Mouse (Mus musculus) c-Kit-positive CD71-positive TER-119-positive erythroid progenitor cells, embryonic 14.5 days (primary cell): ENCODE results near the gene Gja5.

Experiments
- DNase-seq: peaks from one replicate; pipeline ENCODE4 v3.0.0-alpha.2; 2013; ENCODE audit warnings: low spot score

The Gja5 gene

GRCm38 (mm10) chr3:96904393-96904792, at the start of gene Gja5:
Gene Gja5 (plus strand): TSS chr3:96904693.
- no peak for DNase-seq

GRCm38 (mm10) chr3:96855833-96856232, 48.7 kb upstream of the Gja5 start:
- no peak for DNase-seq

- no peak for DNase-seq
Measured at GRCm38 (mm10) chr3:96860498-96860897, 44.0 kb upstream of the Gja5 start.

GRCm38 (mm10) chr3:96867863-96868262, 36.6 kb upstream of the Gja5 start:
- no peak for DNase-seq

- no peak for DNase-seq
Measured at GRCm38 (mm10) chr3:96868566-96868965, 35.9 kb upstream of the Gja5 start.

GRCm38 (mm10) chr3:96869091-96869490, 35.4 kb upstream of the Gja5 start:
- no peak for DNase-seq

GRCm38 (mm10) chr3:96870270-96870669, 34.2 kb upstream of the Gja5 start:
- no peak for DNase-seq

GRCm38 (mm10) chr3:96871070-96871469, 33.4 kb upstream of the Gja5 start:
- no peak for DNase-seq

- no peak for DNase-seq
Measured at GRCm38 (mm10) chr3:96872501-96872900, 32.0 kb upstream of the Gja5 start.

GRCm38 (mm10) chr3:96874808-96875571, 29.5 kb upstream of the Gja5 start:
- no peak for DNase-seq

GRCm38 (mm10) chr3:96879536-96879935, 25.0 kb upstream of the Gja5 start:
- no peak for DNase-seq

GRCm38 (mm10) chr3:96880385-96880784, 24.1 kb upstream of the Gja5 start:
- no peak for DNase-seq

- DNase-seq, result no peak
Measured at GRCm38 (mm10) chr3:96881557-96881956, 22.9 kb upstream of the Gja5 start.

- no peak for DNase-seq
Measured at GRCm38 (mm10) chr3:96882061-96882849, 22.2 kb upstream of the Gja5 start.

GRCm38 (mm10) chr3:96883690-96884089, 20.8 kb upstream of the Gja5 start:
- DNase-seq, result no peak

- peak; percentile 9 for DNase-seq
Measured at GRCm38 (mm10) chr3:96902336-96902999, 2.0 kb upstream of the Gja5 start.

GRCm38 (mm10) chr3:96904851-96905541, 503 bp downstream of the Gja5 start, which contains the start of gene Gpr89:
Gene Gpr89 (minus strand): TSS chr3:96905346.
- DNase-seq, result peak; percentile 95

- no peak for DNase-seq
Measured at GRCm38 (mm10) chr3:96905592-96905991, 1.1 kb downstream of the Gja5 start.

- no peak for DNase-seq
Measured at GRCm38 (mm10) chr3:96920991-96921390, 16.5 kb downstream of the Gja5 start.

- no peak for DNase-seq
Measured at GRCm38 (mm10) chr3:96924631-96925030, 20.1 kb downstream of the Gja5 start.

GRCm38 (mm10) chr3:96925920-96926319, 21.4 kb downstream of the Gja5 start, which contains the start of gene Gja8:
Gene Gja8 (minus strand): TSS chr3:96926020.
- DNase-seq, result no peak

- DNase-seq, result no peak
Measured at GRCm38 (mm10) chr3:96931261-96931681, 26.8 kb downstream of the Gja5 start.
